Mouse (Mus musculus): Measurements from ENCODE around the gene Dpf2. TPM values are rescaled to one million over a fixed set of nuclear protein-coding genes. Genes with fewer than 3 reads are reported as not detected.

The Dpf2 gene
- total and polyA plus RNA-seq, 3 experiments = 25.0 to 115 (median 36.7) TPM

GRCm38 (mm10) chr19:5874391-5874968 is 38.3 kb downstream of the Dpf2 start:
- peak overlapping the region; percentile 88 for H3K4me2 ChIP-seq (ENCODE audit: insufficient read depth, low read depth, poor library complexity, severe bottlenecking)
- H3K79me2 ChIP-seq (replicated peaks; ENCODE audit: control insufficient read depth, extremely low read depth, insufficient read depth, poor library complexity, severe bottlenecking) = peaks cover 4% of the 10 kb centered on the region; the same call in 1 of the 2 replicates
- in situ Hi-C loops (cut with MboI; ENCODE audit: low pct_ligation_motif_present, low pct_unique_long_range_greater_than_20kb, low sequenced_read_pairs) = no loop called here
- H3K36me3 ChIP-seq (replicated peaks in 1 of 2; ENCODE audit: control insufficient read depth in 1 of 2, insufficient read depth in 1 of 2, low read length in 1 of 2) = peaks cover 31 to 41% of the 10 kb centered on the region in 2 experiments
- dilution Hi-C loops (cut with MboI; ENCODE audit: extremely low pct_ligation_motif_present, extremely low pct_unique_long_range_greater_than_20kb, low sequenced_read_pairs) = no loop called here
- DNase-seq (ENCODE audit: extremely low read depth) = no peak
- 0 out of 2 replicates have a peak, but pooled peaks have one; percentile 17 for TF ChIP-seq CHD1 (IDR thresholded peaks at IDR 0.05; ENCODE audit: low read depth, low read length)
- no peak for TF ChIP-seq MEF2A (IDR thresholded peaks at IDR 0.05; ENCODE audit: borderline replicate concordance, low read depth, low read length)
- no peak for TF ChIP-seq E2F4 (IDR thresholded peaks at IDR 0.05; ENCODE audit: insufficient replicate concordance, low read depth, low read length)
- TF ChIP-seq UBTF (IDR thresholded peaks at IDR 0.05; ENCODE audit: low read depth, low read length) = no peak
- TF ChIP-seq SIN3A (IDR thresholded peaks at IDR 0.05; ENCODE audit: low read length) = no peak
- H3K4me1 ChIP-seq (ENCODE audit: control insufficient read depth in 1 of 2, insufficient read depth in 2 of 2) = peaks cover 22 to 56% of the 10 kb centered on the region in 2 experiments
- H3K9me3 ChIP-seq (replicated peaks; ENCODE audit: low read length) = no peaks in the 10 kb centered on the region
- 0 out of 2 replicates have a peak overlapping the region, but pooled peaks have one; percentile 2 for H3K27ac ChIP-seq (ENCODE audit: insufficient read depth, low read depth)
- no peaks in the 10 kb centered on the region for H3K27me3 ChIP-seq (replicated peaks)
- H3K9ac ChIP-seq (ENCODE audit: insufficient read depth, low read depth) = peak overlapping the region; percentile 93
- H3K4me3 ChIP-seq (replicated peaks in 1 of 3; ENCODE audit: low read depth in 2 of 3, low read length in 2 of 3, poor library complexity in 1 of 3) = peak overlapping the region; percentile 85 to 93 (median 90)

GRCm38 (mm10) chr19:5872931-5873556 is 39.8 kb downstream of the Dpf2 start:
- dilution Hi-C loops (cut with MboI; ENCODE audit: extremely low pct_ligation_motif_present, extremely low pct_unique_long_range_greater_than_20kb, low sequenced_read_pairs) (no loop called here), in situ Hi-C loops (cut with MboI; ENCODE audit: low pct_ligation_motif_present, low pct_unique_long_range_greater_than_20kb, low sequenced_read_pairs) (no loop called here)
- no peak for TF ChIP-seq BHLHE40 (IDR thresholded peaks at IDR 0.05; ENCODE audit: low read depth, low read length)
- no peak for TF ChIP-seq MAZ (IDR thresholded peaks at IDR 0.05; ENCODE audit: low read depth, low read length)
- no peak for TF ChIP-seq RCOR1 (conservative IDR thresholded peaks at IDR 0.05; ENCODE audit: low read depth, low read length)
- no peak for TF ChIP-seq E2F4 (IDR thresholded peaks at IDR 0.05; ENCODE audit: insufficient replicate concordance, low read depth, low read length)
- TF ChIP-seq PAX5 (IDR thresholded peaks at IDR 0.05; ENCODE audit: low read length) = no peak
- TF ChIP-seq RAD21 (IDR thresholded peaks at IDR 0.05; ENCODE audit: low read depth, low read length) = no peak
- TF ChIP-seq GABPA (IDR thresholded peaks at IDR 0.05; ENCODE audit: insufficient replicate concordance, low read depth, low read length) = no peak
- no peak for TF ChIP-seq KAT2A (IDR thresholded peaks at IDR 0.05; ENCODE audit: insufficient replicate concordance, low read length)
- TF ChIP-seq ZMIZ1 (IDR thresholded peaks at IDR 0.05; ENCODE audit: low read depth, low read length) = no peak
- no peak for TF ChIP-seq SMC3 (IDR thresholded peaks at IDR 0.05; ENCODE audit: low read depth, low read length)
- no peak for TF ChIP-seq JUND (conservative IDR thresholded peaks at IDR 0.05; ENCODE audit: low read depth, low read length)
- no peak for TF ChIP-seq ZKSCAN1 (IDR thresholded peaks at IDR 0.05; ENCODE audit: borderline replicate concordance, low read depth, low read length)
- no peak for TF ChIP-seq ZNF384 (IDR thresholded peaks at IDR 0.05; ENCODE audit: low read depth, low read length)
- no peak for TF ChIP-seq TCF12 (IDR thresholded peaks at IDR 0.05; ENCODE audit: low read depth, low read length)
- no peak for TF ChIP-seq USF2 (conservative IDR thresholded peaks at IDR 0.05; ENCODE audit: low read depth, low read length)
- no peak for TF ChIP-seq NELFE (IDR thresholded peaks at IDR 0.05; ENCODE audit: low read depth, low read length)
- Histone ChIP-seq H3K36me3 (replicated peaks in 1 of 2; ENCODE audit: control insufficient read depth in 1 of 2, insufficient read depth in 1 of 2, low read length in 1 of 2) (peaks cover 45 to 54% of the 10 kb centered on the region in 2 experiments), H3K79me2 (replicated peaks; ENCODE audit: control insufficient read depth, extremely low read depth, insufficient read depth, poor library complexity, severe bottlenecking) (peaks cover 4% of the 10 kb centered on the region; the same call in 1 of the 2 replicates), H3K27ac (ENCODE audit: insufficient read depth, low read depth) (no peak overlapping the region), H3K9ac (ENCODE audit: insufficient read depth, low read depth) (no peak overlapping the region), H3K9me3 (replicated peaks; ENCODE audit: low read length) (no peaks in the 10 kb centered on the region), H3K27me3 (replicated peaks) (no peaks in the 10 kb centered on the region), H3K4me2 (ENCODE audit: insufficient read depth, low read depth, poor library complexity, severe bottlenecking) (no peak overlapping the region), H3K4me1 (ENCODE audit: control insufficient read depth in 1 of 2, insufficient read depth in 2 of 2) (peaks cover 19 to 46% of the 10 kb centered on the region in 2 experiments), H3K4me3 (replicated peaks in 1 of 3; ENCODE audit: low read depth in 2 of 3, low read length in 2 of 3, poor library complexity in 1 of 3) (no peak overlapping the region)
- no peak for DNase-seq (ENCODE audit: extremely low read depth)

All from CH12.LX (cell line).